Mouse (Mus musculus): ENCODE measurements around the gene Faim. TPM values are rescaled to one million over a fixed set of nuclear protein-coding genes. Genes with fewer than 3 reads are reported as not detected.
A peak's percentile ranks its signal among the peaks of the same experiment; 100 is the strongest.

Faim gene
- total and polyA plus RNA-seq, 3 experiments: 24.0 to 86.6 (median 24.7) TPM

- Histone ChIP-seq H3K9me3 (replicated peaks) (peaks cover 32% of the 10 kb centered on the region), H3K27me3 (ENCODE audit: insufficient read depth, low read length) (no peaks in the 10 kb centered on the region), H3K4me1 (ENCODE audit: insufficient read depth, low read depth, low read length) (no peaks in the 10 kb centered on the region), H3K36me3 (replicated peaks) (no peaks in the 10 kb centered on the region), H3K4me3 (ENCODE audit: low read depth, low read length) (no peak overlapping the region)
- ATAC-seq (ENCODE audit: extremely low read depth, insufficient number of reproducible peaks, low FRiP score, poor library complexity, severe bottlenecking) (no peak), DNase-seq (ENCODE audit: low spot score) (no peak)
- TF ChIP-seq TAL1 (conservative IDR thresholded peaks at IDR 0.05; ENCODE audit: low read depth, low read length): no peak
- no peak for TF ChIP-seq CTCF (IDR thresholded peaks at IDR 0.05; ENCODE audit: low read depth, low read length)
- TF ChIP-seq GATA1 (IDR thresholded peaks at IDR 0.05; ENCODE audit: borderline replicate concordance, low read length): no peak
- TF ChIP-seq POLR2AphosphoS5 (IDR thresholded peaks at IDR 0.05; ENCODE audit: insufficient replicate concordance, low read depth, low read length): no peak
- TF ChIP-seq GATA2 (IDR thresholded peaks at IDR 0.05; ENCODE audit: borderline replicate concordance, low read depth, low read length): no peak
Measured at GRCm38 (mm10) chr9:98954391-98955102, 31.6 kb upstream of the Faim start.

GRCm38 (mm10) chr9:98955103-98955715 lies 31.0 kb upstream of the Faim start, which contains the start of gene Foxl2:
Gene Foxl2 (plus strand): TSS chr9:98955288.
- no peak for DNase-seq (ENCODE audit: low spot score)
- Histone ChIP-seq H3K36me3 (replicated peaks) (no peaks in the 10 kb centered on the region), H3K27me3 (ENCODE audit: insufficient read depth, low read length) (no peaks in the 10 kb centered on the region), H3K4me1 (ENCODE audit: insufficient read depth, low read depth, low read length) (no peaks in the 10 kb centered on the region), H3K4me3 (ENCODE audit: low read depth, low read length) (no peak within 1 kb of the TSS; the same call in 1 of the 2 replicates), H3K9me3 (replicated peaks) (peaks cover 32% of the 10 kb centered on the region)
- TF ChIP-seq CTCF (IDR thresholded peaks at IDR 0.05; ENCODE audit: low read depth, low read length) (no peak), TAL1 (conservative IDR thresholded peaks at IDR 0.05; ENCODE audit: low read depth, low read length) (no peak), POLR2AphosphoS5 (IDR thresholded peaks at IDR 0.05; ENCODE audit: insufficient replicate concordance, low read depth, low read length) (no peak), GATA2 (IDR thresholded peaks at IDR 0.05; ENCODE audit: borderline replicate concordance, low read depth, low read length) (no peak), GATA1 (IDR thresholded peaks at IDR 0.05; ENCODE audit: borderline replicate concordance, low read length) (no peak)
- ATAC-seq (ENCODE audit: extremely low read depth, insufficient number of reproducible peaks, low FRiP score, poor library complexity, severe bottlenecking): no peak

GRCm38 (mm10) chr9:98955716-98956224 lies 30.4 kb upstream of the Faim start:
- ATAC-seq (ENCODE audit: extremely low read depth, insufficient number of reproducible peaks, low FRiP score, poor library complexity, severe bottlenecking) (no peak), DNase-seq (ENCODE audit: low spot score) (no peak)
- H3K36me3 ChIP-seq (replicated peaks): no peaks in the 10 kb centered on the region
- no peak overlapping the region; the same call in 1 of the 2 replicates for H3K4me3 ChIP-seq (ENCODE audit: low read depth, low read length)
- TF ChIP-seq GATA2 (IDR thresholded peaks at IDR 0.05; ENCODE audit: borderline replicate concordance, low read depth, low read length) (no peak), TAL1 (conservative IDR thresholded peaks at IDR 0.05; ENCODE audit: low read depth, low read length) (no peak), POLR2AphosphoS5 (IDR thresholded peaks at IDR 0.05; ENCODE audit: insufficient replicate concordance, low read depth, low read length) (no peak), CTCF (IDR thresholded peaks at IDR 0.05; ENCODE audit: low read depth, low read length) (no peak), GATA1 (IDR thresholded peaks at IDR 0.05; ENCODE audit: borderline replicate concordance, low read length) (no peak)
- H3K4me1 ChIP-seq (ENCODE audit: insufficient read depth, low read depth, low read length): no peaks in the 10 kb centered on the region
- H3K27me3 ChIP-seq (ENCODE audit: insufficient read depth, low read length): no peaks in the 10 kb centered on the region
- H3K9me3 ChIP-seq (replicated peaks): peaks cover 32% of the 10 kb centered on the region

GRCm38 (mm10) chr9:98956591-98957381 lies 29.4 kb upstream of the Faim start:
- DNase-seq (ENCODE audit: low spot score): no peak

GRCm38 (mm10) chr9:98957751-98958351 lies 28.3 kb upstream of the Faim start:
- TF ChIP-seq GATA1 (IDR thresholded peaks at IDR 0.05; ENCODE audit: borderline replicate concordance, low read length): no peak
- no peak for TF ChIP-seq GATA2 (IDR thresholded peaks at IDR 0.05; ENCODE audit: borderline replicate concordance, low read depth, low read length)
- no peak for TF ChIP-seq CTCF (IDR thresholded peaks at IDR 0.05; ENCODE audit: low read depth, low read length)
- TF ChIP-seq POLR2AphosphoS5 (IDR thresholded peaks at IDR 0.05; ENCODE audit: insufficient replicate concordance, low read depth, low read length): no peak
- no peak for TF ChIP-seq TAL1 (conservative IDR thresholded peaks at IDR 0.05; ENCODE audit: low read depth, low read length)
- peaks cover 30% of the 10 kb centered on the region for H3K9me3 ChIP-seq (replicated peaks)
- no peak for ATAC-seq (ENCODE audit: extremely low read depth, insufficient number of reproducible peaks, low FRiP score, poor library complexity, severe bottlenecking)
- no peak for DNase-seq (ENCODE audit: low spot score)
- H3K4me3 ChIP-seq (ENCODE audit: low read depth, low read length): no peak overlapping the region
- H3K27me3 ChIP-seq (ENCODE audit: insufficient read depth, low read length): no peaks in the 10 kb centered on the region
- H3K36me3 ChIP-seq (replicated peaks): no peaks in the 10 kb centered on the region
- no peaks in the 10 kb centered on the region for H3K4me1 ChIP-seq (ENCODE audit: insufficient read depth, low read depth, low read length)

More at GRCm38 (mm10) chr9:98956591-98957381, 29.4 kb upstream of the Faim start:
- Histone ChIP-seq H3K36me3 (replicated peaks) (no peaks in the 10 kb centered on the region), H3K4me3 (ENCODE audit: low read depth, low read length) (peak overlapping the region; percentile 20; the same call in 1 of the 2 replicates), H3K27me3 (ENCODE audit: insufficient read depth, low read length) (no peaks in the 10 kb centered on the region), H3K9me3 (replicated peaks) (peaks cover 32% of the 10 kb centered on the region), H3K4me1 (ENCODE audit: insufficient read depth, low read depth, low read length) (no peaks in the 10 kb centered on the region)
- no peak for ATAC-seq (ENCODE audit: extremely low read depth, insufficient number of reproducible peaks, low FRiP score, poor library complexity, severe bottlenecking)
- TF ChIP-seq TAL1 (conservative IDR thresholded peaks at IDR 0.05; ENCODE audit: low read depth, low read length): no peak
- TF ChIP-seq CTCF (IDR thresholded peaks at IDR 0.05; ENCODE audit: low read depth, low read length): no peak
- no peak for TF ChIP-seq GATA2 (IDR thresholded peaks at IDR 0.05; ENCODE audit: borderline replicate concordance, low read depth, low read length)
- TF ChIP-seq POLR2AphosphoS5 (IDR thresholded peaks at IDR 0.05; ENCODE audit: insufficient replicate concordance, low read depth, low read length): no peak
- TF ChIP-seq GATA1 (IDR thresholded peaks at IDR 0.05; ENCODE audit: borderline replicate concordance, low read length): no peak
